Mouse (Mus musculus) erythroblast, embryonic 14.5 days (primary cell): ENCODE measurements at regions not wholly inside any gene's neighbourhood (a gene's known extent, or its start where the extent isn't known, plus 50 kb on each side); places are given as distances from the start of the nearest gene placed in this dataset.

ENCODE experiments used
- GATA1 ChIP-seq: IDR thresholded peaks from 2 replicates; pipeline ENCODE4 v1.6.1; 2012; ENCODE audit warnings: low read length, inconsistent platforms, mixed read lengths
- TAL1 ChIP-seq: IDR thresholded peaks from 3 replicates; pipeline ENCODE4 v1.6.1; 2012; ENCODE audit warnings: low read length, inconsistent platforms, mixed read lengths

DNA sequence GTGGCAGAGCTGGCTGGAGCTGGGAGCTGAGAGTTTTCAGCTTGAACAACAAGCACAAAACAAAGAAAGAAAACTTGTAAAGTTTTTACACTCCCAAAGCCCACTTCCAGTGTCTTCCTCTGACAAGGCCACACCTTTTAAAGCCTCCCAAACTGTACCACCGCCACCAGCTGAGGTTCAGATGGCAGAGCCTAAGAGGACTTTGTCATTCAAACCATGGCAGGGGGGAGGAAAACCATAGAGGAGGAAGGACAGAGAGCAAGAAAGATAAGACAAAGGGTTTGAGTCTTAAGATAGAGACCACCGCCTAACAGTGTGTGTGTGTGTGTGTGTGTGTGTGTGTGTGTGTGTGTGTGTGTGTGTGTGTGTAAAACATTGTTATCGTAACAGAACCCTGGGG is 228.1 kb upstream of the Npvf start:
- no peak for TF ChIP-seq TAL1
- TF ChIP-seq GATA1 = no peak
